Mouse (Mus musculus) lung, adult 18-20 months (tissue): ENCODE data around the gene D8Ertd738e.
A peak's percentile ranks its signal among the peaks of the same experiment; 100 is the strongest.

Source experiments
- DNase-seq, 2 experiments: peaks; one replicate each; pipeline ENCODE4 v3.0.0; 2022; ENCODE audit warnings: mixed read lengths in 2 of 2

D8Ertd738e gene

DNA sequence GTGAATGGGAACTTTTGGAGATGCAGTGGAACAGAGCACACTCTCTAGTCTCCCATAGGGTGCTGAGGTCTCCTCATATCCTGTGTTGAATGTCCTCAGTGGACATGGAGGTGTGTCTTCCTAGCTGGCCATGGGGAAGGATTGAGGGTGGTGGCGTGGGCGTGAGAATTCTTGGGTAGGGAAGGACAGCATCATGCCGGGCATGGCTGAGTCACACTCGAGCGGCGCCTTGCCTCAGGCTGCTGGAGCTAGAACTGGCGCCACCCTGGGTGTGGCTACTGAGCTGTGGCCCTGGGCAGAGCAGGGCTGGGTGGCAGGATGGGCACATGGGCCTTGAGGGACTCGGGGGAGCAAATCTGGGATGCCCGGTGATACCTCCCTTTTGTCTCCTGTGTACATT lies 47.1 kb downstream of the D8Ertd738e start:
- peak; percentile 89 to 92 for DNase-seq

DNA sequence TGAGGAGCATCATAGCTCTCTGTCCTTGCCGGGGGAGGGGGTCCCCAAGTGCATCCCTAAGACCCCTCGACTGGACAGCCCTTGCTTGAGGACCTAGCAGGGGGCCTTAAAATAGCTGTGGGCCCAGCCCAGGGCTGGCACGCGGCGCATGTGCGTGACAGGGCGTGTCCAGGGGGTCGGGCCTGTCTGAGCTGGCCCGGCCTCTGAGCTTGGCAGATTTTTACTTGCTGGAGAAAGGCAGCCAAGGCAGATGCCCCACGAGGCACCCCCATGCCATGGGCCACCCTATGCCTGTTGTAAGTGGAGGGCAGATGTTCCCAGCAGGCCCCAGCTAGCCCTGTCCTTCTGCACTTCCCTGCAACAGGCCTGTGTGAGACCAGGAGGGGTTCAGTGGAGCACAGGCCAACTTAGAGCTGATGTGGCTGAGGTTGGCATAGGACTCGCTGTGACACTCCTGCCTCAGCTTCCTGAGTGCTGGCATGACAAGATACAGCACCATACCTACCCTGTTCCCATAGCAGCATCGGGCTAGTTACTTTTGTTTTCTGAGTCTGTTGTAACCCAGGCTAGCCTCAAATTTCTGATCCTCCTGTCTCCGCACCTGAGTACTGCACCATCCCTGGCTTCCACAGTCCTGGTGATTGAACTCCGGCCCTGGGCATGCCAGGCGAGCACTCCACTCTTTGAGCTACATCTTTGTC lies 47.8 kb downstream of the D8Ertd738e start:
- DNase-seq: peak; percentile 88 to 91

- peak; percentile 88 to 91 for DNase-seq
Measured at GRCm38 (mm10) chr8:84200652-84201544, 48.6 kb downstream of the D8Ertd738e start.

DNA sequence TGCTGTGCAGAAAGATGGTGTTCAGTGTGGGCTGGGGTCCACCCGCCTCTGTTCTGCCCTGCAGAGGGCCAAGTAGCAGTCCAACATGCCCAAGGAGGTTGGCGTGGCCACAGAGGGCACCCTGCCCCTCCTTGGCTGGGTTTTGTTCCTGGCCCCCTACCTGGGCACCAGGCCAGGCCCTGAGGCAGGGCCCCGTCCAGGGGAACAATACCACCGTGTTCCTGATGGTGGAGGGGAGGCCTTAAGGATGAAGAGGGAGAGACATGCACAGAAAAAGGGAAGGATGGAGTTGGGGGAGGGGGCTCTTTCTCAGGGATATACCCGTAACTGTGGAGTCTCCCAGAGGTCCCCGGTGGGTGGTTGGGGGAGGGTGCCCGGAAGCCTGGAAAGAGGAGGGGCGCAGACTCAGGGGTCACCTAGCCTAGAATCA lies 49.4 kb downstream of the D8Ertd738e start:
- no peak for DNase-seq

DNA sequence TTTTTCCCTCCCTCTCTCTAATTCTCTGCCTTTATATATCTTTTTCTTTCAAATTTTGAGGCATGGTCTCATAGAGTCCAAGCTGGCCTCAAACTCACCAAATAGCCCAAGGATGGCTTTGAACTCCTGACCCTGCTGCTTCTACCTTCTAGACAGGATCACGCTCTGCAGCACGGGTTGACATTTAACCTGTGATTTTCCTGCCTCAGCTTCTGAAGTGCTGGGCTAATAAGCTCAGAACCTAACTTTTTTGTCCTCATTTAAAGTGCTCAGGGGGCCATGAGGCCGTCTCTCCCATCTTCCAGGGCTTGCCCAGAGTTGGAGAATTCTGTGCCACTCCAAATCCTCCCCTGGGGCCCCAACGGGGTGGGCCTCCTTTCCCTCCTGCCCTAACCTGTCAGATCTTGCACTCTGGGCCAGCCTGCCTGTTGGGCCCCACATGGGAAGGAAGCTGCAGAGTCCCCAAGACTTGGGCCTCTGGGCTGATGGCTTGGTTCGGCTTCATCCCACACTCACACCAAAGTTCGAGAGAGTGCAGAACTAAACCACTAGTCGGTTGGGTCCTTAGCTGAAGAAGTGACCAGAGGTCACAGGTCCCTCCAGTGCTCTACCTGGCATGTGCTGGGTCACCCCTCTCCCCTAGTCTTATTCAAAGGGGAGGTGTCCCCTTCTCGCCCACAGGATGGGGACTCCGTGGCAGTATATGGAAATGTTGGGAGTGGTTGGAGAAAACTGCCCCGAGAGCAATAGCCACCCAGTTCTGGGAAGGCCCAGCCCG lies 50.0 kb downstream of the D8Ertd738e start:
- DNase-seq: no peak

- no peak for DNase-seq
Measured at GRCm38 (mm10) chr8:84198871-84199270, 50.6 kb downstream of the D8Ertd738e start.

DNA sequence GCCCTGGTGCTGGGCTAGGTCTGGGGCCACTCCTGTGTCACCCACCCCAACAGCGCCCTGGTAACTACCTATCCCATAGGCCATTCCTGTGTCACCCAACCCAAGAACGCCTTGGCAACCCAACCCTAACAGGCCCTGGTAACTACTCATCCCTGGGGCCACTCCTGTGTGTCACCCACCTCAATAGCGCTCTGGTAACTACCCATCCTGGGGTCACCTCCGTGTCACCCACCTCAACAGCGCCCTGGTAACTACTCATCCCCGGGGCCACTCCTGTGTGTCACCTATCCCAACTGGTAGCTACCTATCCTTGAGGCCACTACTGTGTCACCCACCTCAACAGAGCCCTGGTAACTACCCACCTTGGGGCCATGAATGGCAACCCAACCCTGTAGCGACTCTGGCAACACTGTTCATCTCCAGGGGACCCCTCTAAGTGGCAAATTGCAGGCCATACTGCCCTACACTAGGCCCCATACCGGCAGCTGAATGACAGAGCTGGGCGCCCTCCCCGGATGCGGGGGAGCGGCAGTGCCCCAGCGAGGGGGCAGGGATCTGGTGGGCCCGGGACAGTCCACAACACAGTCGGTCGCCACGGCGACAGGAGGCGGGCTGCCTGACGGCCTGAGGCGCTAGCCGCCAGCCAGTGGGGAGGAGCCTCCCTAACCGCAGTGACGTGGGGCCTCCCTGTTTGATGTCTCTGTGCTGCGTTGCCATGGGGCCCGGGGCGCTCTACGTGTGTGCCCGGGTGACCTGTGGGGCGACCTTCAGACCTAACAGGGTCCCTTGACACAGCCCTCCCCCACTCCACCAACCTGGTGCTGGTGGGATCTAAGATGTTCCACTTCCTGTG lies 51.4 kb downstream of the D8Ertd738e start:
- DNase-seq: peak; percentile 97 to 99

- DNase-seq: peak; percentile 92 to 96
Measured at GRCm38 (mm10) chr8:84197141-84197921, 52.2 kb downstream of the D8Ertd738e start.
